Mouse (Mus musculus) CH12.LX (cell line): ENCODE results near the gene Krt23. TPM values are rescaled to one million over a fixed set of nuclear protein-coding genes. Genes with fewer than 3 reads are reported as not detected.
A peak's percentile ranks its signal among the peaks of the same experiment; 100 is the strongest.

Experiments
- DNase-seq: peaks from one replicate; pipeline ENCODE4 v3.0.0-alpha.2; 2013; ENCODE audit errors: extremely low read depth
- H3K27ac ChIP-seq: 2 replicates; pipeline ENCODE4 v1.5.1; 2012; ENCODE audit warnings: low read depth, mild to moderate bottlenecking, control low read depth, moderate library complexity; ENCODE audit not compliant: insufficient read depth
- H3K27me3 ChIP-seq: replicated peaks from 2 replicates; pipeline ENCODE3; 2012; ENCODE audit warnings: inconsistent platforms
- H3K36me3 ChIP-seq, 2 experiments: replicated peaks in 1 of 2; 2 replicates each; pipeline versions ENCODE3 to v1.6.1; 2012; ENCODE audit warnings: inconsistent platforms in 1 of 2, low read length in 1 of 2, mild to moderate bottlenecking in 1 of 2, mixed read lengths in 1 of 2, moderate library complexity in 1 of 2; ENCODE audit not compliant: control insufficient read depth in 1 of 2, insufficient read depth in 1 of 2
- H3K4me1 ChIP-seq, 2 experiments: 2 replicates each; pipeline ENCODE4 v1.6.1; 2012; ENCODE audit warnings: inconsistent platforms in 1 of 2, moderate library complexity in 1 of 2; ENCODE audit not compliant: insufficient read depth in 2 of 2, control insufficient read depth in 1 of 2
- H3K4me2 ChIP-seq: 2 replicates; pipeline ENCODE4 v1.6.1; 2012; ENCODE audit warnings: low read depth, mild to moderate bottlenecking, control low read depth; ENCODE audit not compliant: poor library complexity, insufficient read depth, severe bottlenecking
- H3K4me3 ChIP-seq, 3 experiments: fragments of 150-350 bp in 1 of 3; sonication (generic) in 1 of 3; replicated peaks in 1 of 3; 2 replicates each; pipeline versions ENCODE3 to v1.5.1; 2011 to 2012; ENCODE audit warnings: low read depth in 2 of 3, low read length in 2 of 3, mild to moderate bottlenecking in 2 of 3, moderate library complexity in 2 of 3, control low read depth in 1 of 3, improper control_type of control experiment in 1 of 3, inconsistent platforms in 1 of 3, mixed read lengths in 1 of 3; ENCODE audit not compliant: poor library complexity in 1 of 3
- H3K79me2 ChIP-seq: replicated peaks from 2 replicates; pipeline ENCODE4 v1.6.1; 2012; ENCODE audit warnings: mild to moderate bottlenecking, moderate library complexity; ENCODE audit not compliant: control insufficient read depth, poor library complexity, insufficient read depth, severe bottlenecking; ENCODE audit errors: extremely low read depth
- H3K9ac ChIP-seq: 2 replicates; pipeline ENCODE4 v1.6.1; 2012; ENCODE audit warnings: low read depth, mild to moderate bottlenecking, control low read depth, moderate library complexity; ENCODE audit not compliant: insufficient read depth
- H3K9me3 ChIP-seq: replicated peaks from 2 replicates; pipeline ENCODE3; 2012; ENCODE audit warnings: low read length, inconsistent platforms, mixed read lengths
- CHD1 ChIP-seq: IDR thresholded peaks from 2 replicates; pipeline ENCODE4 v1.6.1; 2012; ENCODE audit warnings: low read depth, low read length, improper control_type of control experiment, inconsistent platforms
- E2F4 ChIP-seq: IDR thresholded peaks from 2 replicates; pipeline ENCODE4 v1.6.1; 2011; ENCODE audit warnings: low read depth, low read length, improper control_type of control experiment; ENCODE audit not compliant: insufficient replicate concordance
- EP300 ChIP-seq: IDR thresholded peaks from 2 replicates; pipeline ENCODE4 v1.6.1; 2011; ENCODE audit warnings: low read length, improper control_type of control experiment
- ETS1 ChIP-seq: conservative IDR thresholded peaks from 2 replicates; pipeline ENCODE4 v1.6.1; 2012; ENCODE audit warnings: low read depth, mild to moderate bottlenecking, inconsistent platforms, low read length, improper control_type of control experiment, moderate library complexity
- GABPA ChIP-seq: IDR thresholded peaks from 2 replicates; pipeline ENCODE4 v1.6.1; 2012; ENCODE audit warnings: low read depth, low read length, improper control_type of control experiment, inconsistent platforms; ENCODE audit not compliant: insufficient replicate concordance
- IRF4 ChIP-seq: IDR thresholded peaks from 2 replicates; pipeline ENCODE4 v1.6.1; 2014; ENCODE audit warnings: low read depth, mild to moderate bottlenecking, inconsistent platforms, low read length, improper control_type of control experiment
- MAFK ChIP-seq: IDR thresholded peaks from 2 replicates; pipeline ENCODE4 v1.6.1; 2011; ENCODE audit warnings: low read length, improper control_type of control experiment; ENCODE audit not compliant: insufficient replicate concordance
- MAX ChIP-seq: IDR thresholded peaks from 2 replicates; pipeline ENCODE4 v1.6.1; 2011; ENCODE audit warnings: low read length, improper control_type of control experiment
- MAZ ChIP-seq: IDR thresholded peaks from 2 replicates; pipeline ENCODE4 v1.6.1; 2012; ENCODE audit warnings: low read depth, mild to moderate bottlenecking, inconsistent platforms, low read length, improper control_type of control experiment, moderate library complexity
- MXI1 ChIP-seq: IDR thresholded peaks from 2 replicates; pipeline ENCODE4 v1.6.1; 2011; ENCODE audit warnings: mild to moderate bottlenecking, low read depth, low read length, improper control_type of control experiment
- MYC ChIP-seq: IDR thresholded peaks from 2 replicates; pipeline ENCODE4 v1.6.1; 2011; ENCODE audit warnings: low read depth, mild to moderate bottlenecking, improper control_type of control experiment, low read length
- NELFE ChIP-seq: IDR thresholded peaks from 2 replicates; pipeline ENCODE4 v1.6.1; 2011; ENCODE audit warnings: low read depth, low read length, improper control_type of control experiment
- RAD21 ChIP-seq: IDR thresholded peaks from 2 replicates; pipeline ENCODE4 v1.6.1; 2011; ENCODE audit warnings: low read depth, mild to moderate bottlenecking, low read length, improper control_type of control experiment, moderate library complexity
- SMC3 ChIP-seq: IDR thresholded peaks from 2 replicates; pipeline ENCODE4 v1.6.1; 2011; ENCODE audit warnings: low read depth, low read length, improper control_type of control experiment
- TCF12 ChIP-seq: IDR thresholded peaks from 2 replicates; pipeline ENCODE4 v1.6.1; 2014; ENCODE audit warnings: low read depth, mild to moderate bottlenecking, inconsistent platforms, low read length, improper control_type of control experiment
- dilution Hi-C: fragments of 300-500 bp; cut with MboI; formaldehyde crosslinking; loops from 2 replicates; pipeline ENCODE4 v1.14.3; 2020; ENCODE audit warnings: low sequenced_read_pairs; ENCODE audit not compliant: extremely low pct_unique_long_range_greater_than_20kb, extremely low pct_ligation_motif_present
- in situ Hi-C: fragments of 300-500 bp; cut with MboI; formaldehyde crosslinking; loops from 3 replicates; pipeline ENCODE4 v1.14.3; 2019; ENCODE audit warnings: low sequenced_read_pairs, low pct_ligation_motif_present, low pct_unique_long_range_greater_than_20kb, mixed read lengths
- polyA plus RNA-seq: library from polyadenylated mRNA; unstranded; fragments of >175 nt; gene quantifications from 2 replicates; pipeline ENCODE4 v1.2.1, GENCODE M21; 2012; ENCODE audit warnings: low read depth; ENCODE audit not compliant: insufficient read length
- total RNA-seq, 2 experiments: library from RNA; depleted of rRNA; stranded (reverse); fragments of 300-350 nt in 1 of 2; fragments of >200 nt in 1 of 2; gene quantifications; 2 replicates each; pipeline ENCODE4 v1.2.3; 2012 to 2014

The Krt23 gene
- total and polyA plus RNA-seq, 3 experiments, result not detected

GRCm38 (mm10) chr11:99461736-99462135 lies 31.2 kb downstream of the Krt23 start:
- DNase-seq, result no peak
- H3K27ac ChIP-seq, result no peak overlapping the region
- no peak for TF ChIP-seq SMC3
- TF ChIP-seq MXI1, result no peak
- TF ChIP-seq MYC, result no peak
- TF ChIP-seq IRF4, result no peak
- no peak for TF ChIP-seq E2F4
- TF ChIP-seq RAD21, result no peak
- dilution Hi-C loops, result no loop called here
- in situ Hi-C loops, result loop anchor here (5.0 to 10.0 kb wide), 3 partner anchors 79 to 833 kb away; no protein-coding TSS in a partner anchor
- no peaks in the 10 kb centered on the region for H3K36me3 ChIP-seq
- no peak overlapping the region for H3K9ac ChIP-seq
- H3K9me3 ChIP-seq, result no peaks in the 10 kb centered on the region
- no peak overlapping the region for H3K4me2 ChIP-seq
- peaks cover 73% of the 10 kb centered on the region for H3K27me3 ChIP-seq
- no peaks in the 10 kb centered on the region for H3K4me1 ChIP-seq
- H3K79me2 ChIP-seq, result no peaks in the 10 kb centered on the region
- H3K4me3 ChIP-seq, result no peak overlapping the region

DNA sequence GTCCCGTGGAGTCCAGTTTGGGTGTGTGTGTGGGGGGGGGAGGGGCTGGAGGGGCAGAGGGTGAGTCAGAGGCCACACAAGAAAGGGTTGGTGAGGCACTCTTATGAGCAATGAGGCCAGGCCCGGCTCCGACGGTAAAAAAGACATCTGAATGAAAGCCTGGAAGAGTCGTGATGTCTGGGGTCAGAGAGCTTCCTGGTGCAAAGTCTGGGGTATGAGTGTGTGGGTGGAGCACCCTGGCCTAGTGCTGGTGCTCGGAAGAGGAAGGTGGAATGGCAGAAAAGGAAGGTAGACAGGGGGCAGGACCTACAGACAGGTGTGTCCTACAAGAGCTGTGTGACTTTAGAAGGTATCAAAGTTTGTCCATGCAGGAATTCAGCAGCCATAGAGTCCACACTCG lies 34.0 kb downstream of the Krt23 start:
- no peak overlapping the region for H3K27ac ChIP-seq
- dilution Hi-C loops, result no loop called here
- no peaks in the 10 kb centered on the region for H3K79me2 ChIP-seq
- H3K4me2 ChIP-seq, result no peak overlapping the region
- no peak for DNase-seq
- no peak overlapping the region for H3K9ac ChIP-seq
- no peaks in the 10 kb centered on the region for H3K36me3 ChIP-seq
- peaks cover 0 to 3% of the 10 kb centered on the region in 2 experiments; a peak in 2 of 4 replicates for H3K4me1 ChIP-seq
- H3K9me3 ChIP-seq, result no peaks in the 10 kb centered on the region
- peaks cover 72% of the 10 kb centered on the region for H3K27me3 ChIP-seq
- no peak overlapping the region for H3K4me3 ChIP-seq
- no peak for TF ChIP-seq GABPA
- TF ChIP-seq NELFE, result no peak
- TF ChIP-seq MAX, result no peak
- TF ChIP-seq EP300, result no peak
- TF ChIP-seq ETS1, result no peak
- TF ChIP-seq CHD1, result no peak
- no peak for TF ChIP-seq TCF12
- TF ChIP-seq MAZ, result no peak
- in situ Hi-C loops, result no loop called here

GRCm38 (mm10) chr11:99454759-99455158 lies 38.2 kb downstream of the Krt23 start:
- TF ChIP-seq SMC3 (no peak), MAFK (0 out of 2 replicates have a peak, but pooled peaks have one; percentile 8)

More at GRCm38 (mm10) chr11:99454759-99455158, 38.2 kb downstream of the Krt23 start:
- Histone ChIP-seq H3K27ac (no peak overlapping the region), H3K36me3 (no peaks in the 10 kb centered on the region), H3K4me3 (no peak overlapping the region), H3K4me1 (peaks cover 0 to 3% of the 10 kb centered on the region in 2 experiments; a peak in 2 of 4 replicates), H3K9ac (no peak overlapping the region), H3K27me3 (peaks cover 69% of the 10 kb centered on the region), H3K79me2 (no peaks in the 10 kb centered on the region), H3K9me3 (no peaks in the 10 kb centered on the region), H3K4me2 (0 out of 2 replicates have a peak overlapping the region, but pooled peaks have one; percentile 5)
- no peak for DNase-seq
- in situ Hi-C loops (no loop called here), dilution Hi-C loops (no loop called here)
